Mouse (Mus musculus): ENCODE measurements around the gene Gm44790.
"Not testable (repeated sequence)": the region's sequence is repeated elsewhere in the genome, so short reads cannot be mapped to it uniquely, and the experiment has no call there.

Gm44790 gene

DNA sequence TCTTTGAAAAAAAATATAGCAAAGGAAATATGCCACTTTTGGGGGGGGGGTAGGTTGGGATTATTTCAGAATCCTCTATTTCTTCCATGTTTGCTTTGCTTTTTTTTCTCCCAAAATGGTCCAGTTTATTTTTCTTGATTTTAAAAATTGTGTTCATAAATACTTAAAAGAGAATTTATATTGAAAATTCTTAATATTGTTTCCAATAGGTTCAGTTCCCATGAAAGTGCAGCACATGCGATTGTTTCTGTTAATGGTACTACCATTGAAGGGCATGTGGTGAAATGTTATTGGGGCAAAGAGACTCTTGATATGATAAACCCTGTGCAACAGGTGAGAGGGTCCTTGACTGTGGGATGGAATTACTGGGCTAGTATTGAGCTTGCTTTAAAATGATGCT lies at the start of gene Gm44790:
Gene Gm44790 (plus strand): TSS at position 301 of the 400 bp plus-strand sequence.
- no peak for DNase-seq (ENCODE audit: low spot score in 2 of 2)

DNA sequence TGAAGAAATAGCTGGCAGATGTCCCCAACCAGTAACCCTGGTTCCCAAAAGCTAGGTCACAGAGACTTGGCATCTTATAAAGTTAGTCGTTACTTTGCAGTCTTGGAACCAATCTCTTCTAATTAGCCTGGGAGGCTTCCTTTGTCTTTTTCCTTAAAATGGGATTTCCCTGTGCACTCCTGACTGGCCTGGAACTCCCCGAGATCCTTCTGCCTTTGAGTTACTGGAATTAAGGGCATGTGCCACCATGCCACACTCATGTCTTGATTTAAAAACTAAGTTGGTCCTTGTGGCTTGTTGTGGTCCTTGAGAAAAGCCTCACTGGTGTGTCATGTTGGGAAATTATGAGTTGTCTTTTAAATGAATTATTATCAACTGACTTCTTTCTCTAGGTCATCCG lies 48.1 kb upstream of the Gm44790 start:
- no peak for DNase-seq (ENCODE audit: low spot score in 2 of 2)

DNA sequence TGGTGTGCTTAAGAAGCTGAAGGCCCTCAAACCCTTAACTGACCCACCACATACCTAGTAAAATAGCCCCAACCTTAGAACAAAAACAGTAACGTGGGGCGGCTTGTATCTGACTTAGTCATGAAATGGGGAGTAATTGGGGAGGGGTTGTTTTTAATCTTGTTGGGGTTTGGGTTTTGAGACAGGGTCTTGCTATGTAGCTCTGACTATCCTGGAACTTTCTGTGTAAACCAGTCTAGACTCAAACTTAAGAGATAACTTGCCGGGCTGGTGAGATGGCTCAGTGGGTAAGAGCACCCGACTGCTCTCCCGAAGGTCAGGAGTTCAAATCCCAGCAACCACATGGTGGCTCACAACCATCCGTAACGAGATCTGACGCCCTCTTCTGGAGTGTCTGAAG lies 46.3 kb upstream of the Gm44790 start:
- not testable (repeated sequence) for DNase-seq (ENCODE audit: low spot score in 2 of 2)

DNA sequence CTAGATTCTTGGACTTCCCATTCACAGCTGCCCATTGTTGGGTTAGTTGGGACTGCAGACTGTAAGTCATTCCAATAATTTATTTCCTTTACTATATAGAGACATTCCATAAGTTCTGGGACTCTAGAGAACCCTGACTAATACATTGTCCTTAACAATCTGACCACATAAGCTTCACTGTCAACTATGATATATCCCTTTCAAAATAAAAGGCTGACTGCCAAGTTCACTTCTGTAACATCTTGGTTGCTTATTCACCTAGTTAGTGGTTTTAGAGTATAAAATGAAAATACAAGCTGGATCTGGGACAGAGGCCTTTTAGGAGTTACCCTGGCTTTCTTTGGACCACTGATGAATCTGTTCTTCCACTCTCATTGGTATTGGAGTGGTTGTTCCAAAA lies 43.9 kb upstream of the Gm44790 start:
- DNase-seq (ENCODE audit: low spot score in 2 of 2), result no peak

DNA sequence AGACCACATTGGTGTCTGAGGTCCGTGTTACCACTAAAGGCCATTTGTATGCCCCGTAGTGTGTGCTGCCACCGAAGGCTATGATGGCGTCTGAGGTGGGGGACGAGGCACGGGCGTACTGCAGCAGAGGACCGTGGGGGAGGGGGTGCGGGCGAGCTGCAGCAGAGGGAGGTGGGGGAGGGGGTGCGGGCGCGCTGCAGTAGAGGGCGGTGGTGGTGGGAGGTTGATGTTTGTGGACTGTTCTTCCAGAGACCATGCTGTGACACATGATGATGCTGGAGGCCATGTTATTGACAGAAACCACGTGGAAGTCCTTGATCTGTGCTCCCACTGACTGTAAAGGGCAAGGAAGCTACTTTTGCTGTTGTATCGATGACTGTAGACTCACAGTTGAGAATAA lies 43.1 kb upstream of the Gm44790 start:
- DNase-seq (ENCODE audit: low spot score in 2 of 2), result no peak

DNA sequence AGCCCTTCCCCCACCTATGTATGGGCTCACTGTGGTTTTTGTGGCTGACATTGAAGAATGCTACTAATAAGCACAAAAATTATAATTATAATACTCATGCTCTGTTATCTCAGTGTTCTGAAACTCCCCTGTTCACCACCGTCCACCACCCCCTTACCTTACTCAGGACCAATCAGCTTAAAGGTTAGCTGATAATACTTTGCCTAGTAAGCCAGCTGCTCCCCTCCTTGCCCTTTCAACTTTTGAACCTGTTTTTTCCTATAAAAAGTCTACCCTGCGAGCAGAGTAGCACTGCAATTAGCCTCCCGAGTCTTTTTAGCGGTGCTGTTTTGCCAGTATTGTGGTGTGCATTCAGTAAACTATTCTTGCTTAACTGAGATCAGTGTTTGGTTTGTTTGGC lies 41.8 kb upstream of the Gm44790 start:
- DNase-seq (ENCODE audit: low spot score in 2 of 2), result no peak

DNA sequence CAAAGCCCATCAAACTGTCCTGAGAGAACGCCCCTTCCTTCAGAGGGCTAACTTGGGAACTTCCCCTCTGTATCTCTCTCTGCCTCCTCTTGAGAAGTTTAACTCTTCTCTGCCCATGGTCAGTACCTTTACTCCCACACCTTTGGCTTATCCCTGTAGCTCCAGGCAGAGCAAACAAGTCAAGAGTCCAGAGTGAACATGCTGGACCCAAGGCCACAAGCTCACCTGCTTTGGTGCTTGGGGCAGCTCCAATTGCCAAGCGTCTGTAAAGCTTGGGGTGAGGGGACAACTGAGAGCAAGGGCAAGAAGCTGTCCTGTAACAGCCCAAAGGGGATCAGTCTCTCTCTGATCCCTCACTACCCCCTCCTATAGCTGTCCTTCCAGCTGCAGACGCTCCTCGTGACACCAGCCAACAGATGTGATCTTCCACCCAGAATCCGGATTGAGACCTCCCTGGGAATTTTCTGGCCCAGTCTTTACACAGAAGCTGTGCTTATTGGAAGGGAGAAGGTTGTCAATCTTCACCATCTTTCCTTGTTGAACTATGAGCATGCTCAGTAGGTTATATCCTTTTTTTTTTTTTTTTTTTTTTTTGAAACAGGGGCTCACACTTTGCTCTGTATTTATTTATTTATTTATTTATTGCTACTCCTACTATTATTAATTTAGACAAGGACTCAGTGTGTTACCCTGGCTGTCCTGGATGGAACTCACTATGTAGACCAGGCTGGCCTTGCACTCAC lies 40.9 kb upstream of the Gm44790 start:
- DNase-seq (ENCODE audit: low spot score in 2 of 2), result no peak

DNA sequence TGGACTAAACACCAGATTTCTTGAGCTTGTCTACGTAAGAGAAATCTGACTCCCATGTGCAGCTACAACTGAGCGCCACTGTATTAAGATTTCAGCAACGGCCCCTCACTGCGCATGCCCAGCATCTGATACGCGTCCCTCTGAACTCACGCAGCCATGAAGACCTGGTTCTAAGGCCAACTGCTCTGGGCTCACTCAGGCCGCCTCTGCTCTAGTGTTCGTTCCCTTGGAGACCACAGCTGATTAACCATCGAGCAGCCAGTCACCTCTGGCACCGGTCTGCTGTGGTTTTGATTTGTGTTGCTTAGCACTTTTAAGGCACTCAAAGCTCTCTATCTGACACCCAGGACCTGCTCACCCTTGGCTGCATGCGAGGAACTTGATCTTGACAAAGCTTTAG lies 39.1 kb upstream of the Gm44790 start:
- no peak for DNase-seq (ENCODE audit: low spot score in 2 of 2)

DNA sequence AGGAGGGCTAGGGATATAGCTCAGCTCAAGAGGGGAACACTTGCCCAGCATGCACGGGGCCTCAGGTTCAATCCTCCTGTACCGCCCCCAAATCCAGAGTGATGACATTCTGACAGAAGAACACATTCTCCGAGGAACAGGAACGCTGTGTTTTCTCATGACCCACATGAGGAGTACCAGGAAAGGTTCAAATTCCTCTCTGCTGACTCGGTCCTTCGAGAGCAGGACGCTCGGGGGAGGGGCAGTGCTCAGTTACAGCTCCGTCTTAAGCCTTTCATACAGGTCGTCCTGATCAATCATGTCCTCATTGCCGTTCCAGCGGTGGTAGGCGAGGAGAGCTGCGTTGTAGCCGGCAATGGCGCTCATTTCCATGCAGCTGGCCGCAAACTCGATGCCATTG lies 38.0 kb upstream of the Gm44790 start:
- no peak for DNase-seq (ENCODE audit: low spot score in 2 of 2)

DNA sequence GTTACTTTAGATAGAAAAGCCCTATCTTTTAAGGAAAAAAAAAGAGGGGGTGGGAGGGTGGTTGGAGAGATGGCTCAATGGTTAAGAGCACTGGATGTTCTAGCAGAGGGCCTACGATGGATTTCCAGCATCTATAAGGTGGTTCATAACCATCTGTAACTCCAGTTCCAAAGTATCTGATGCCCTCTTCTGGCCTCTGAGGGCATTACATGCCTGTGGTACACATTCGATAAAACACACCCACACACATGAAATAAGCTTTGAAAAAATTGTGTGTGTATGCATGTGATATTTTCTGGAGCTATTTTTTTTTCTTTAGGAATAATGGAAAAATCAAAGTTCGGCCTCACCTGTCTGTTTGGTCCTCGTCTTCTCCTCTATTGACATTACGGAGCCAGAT lies 35.1 kb upstream of the Gm44790 start:
- DNase-seq (ENCODE audit: low spot score in 2 of 2), result no peak

DNA sequence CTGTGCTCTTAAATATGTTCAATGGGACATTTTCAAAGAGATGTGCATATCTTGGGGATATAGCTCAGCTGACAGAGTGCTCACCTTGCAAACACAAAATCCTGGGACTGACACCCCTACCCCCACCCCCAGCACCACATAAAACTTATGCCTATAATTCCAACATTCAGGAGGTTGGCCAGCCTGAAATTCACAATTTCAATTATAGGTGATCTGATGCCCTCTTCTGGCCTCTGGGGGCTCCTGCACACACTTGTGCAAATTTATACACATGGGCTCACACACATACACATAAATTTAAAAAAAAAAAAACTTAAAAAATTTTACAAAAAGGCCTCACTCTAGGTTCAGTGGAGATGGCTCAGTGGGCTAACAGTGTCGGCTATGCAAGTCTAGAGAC lies 33.3 kb upstream of the Gm44790 start:
- DNase-seq (ENCODE audit: low spot score in 2 of 2), result no peak

DNA sequence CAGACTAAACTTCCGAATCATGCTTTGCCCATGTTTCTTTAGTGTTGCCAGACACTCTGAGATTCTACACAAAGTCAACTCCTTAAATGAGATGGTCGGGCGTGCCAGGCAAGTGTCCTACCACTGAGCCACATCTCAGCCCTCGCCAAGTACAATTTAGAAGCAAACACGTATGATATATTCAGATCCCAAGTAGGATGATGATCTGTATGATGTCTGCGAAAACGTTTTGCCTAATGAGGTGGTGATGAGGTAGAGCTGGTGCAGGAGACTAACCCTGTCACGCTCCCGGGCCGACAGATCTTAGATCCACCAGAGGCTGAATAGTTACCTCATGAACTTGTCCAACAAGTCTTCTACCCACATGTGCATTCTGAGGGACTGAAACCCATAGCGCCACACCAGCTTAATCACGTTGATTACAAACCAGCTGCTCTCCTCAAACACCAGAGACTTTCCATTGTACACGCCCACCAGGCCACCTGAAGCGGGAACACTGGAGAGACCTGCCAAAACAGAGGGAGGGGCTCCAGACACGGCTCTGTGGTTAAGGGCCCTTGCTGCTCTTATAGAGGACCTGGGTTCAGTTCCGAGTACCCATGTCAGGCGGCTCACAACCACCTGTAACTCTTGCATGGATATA lies 32.3 kb upstream of the Gm44790 start:
- no peak for DNase-seq (ENCODE audit: low spot score in 2 of 2)

DNA sequence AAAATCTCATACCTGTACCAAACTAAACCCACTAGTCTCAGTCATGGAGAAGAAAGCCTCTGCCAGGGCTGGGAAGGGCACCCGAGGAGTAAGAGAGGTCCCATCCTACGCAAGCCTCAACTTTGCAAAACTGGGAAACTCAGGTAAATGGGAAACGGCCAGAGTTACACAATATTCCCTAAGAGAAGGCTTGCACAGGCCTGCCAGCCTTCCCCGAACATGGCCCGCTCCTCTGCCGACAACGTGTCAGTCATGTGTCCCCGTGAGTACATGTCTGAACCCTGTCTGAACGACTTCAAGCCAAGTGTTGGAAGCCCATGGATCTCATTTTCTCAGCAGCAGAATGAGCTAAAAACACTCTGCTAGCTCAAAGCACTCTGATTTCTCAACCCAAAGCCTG lies 31.4 kb upstream of the Gm44790 start:
- DNase-seq (ENCODE audit: low spot score in 2 of 2), result no peak

DNA sequence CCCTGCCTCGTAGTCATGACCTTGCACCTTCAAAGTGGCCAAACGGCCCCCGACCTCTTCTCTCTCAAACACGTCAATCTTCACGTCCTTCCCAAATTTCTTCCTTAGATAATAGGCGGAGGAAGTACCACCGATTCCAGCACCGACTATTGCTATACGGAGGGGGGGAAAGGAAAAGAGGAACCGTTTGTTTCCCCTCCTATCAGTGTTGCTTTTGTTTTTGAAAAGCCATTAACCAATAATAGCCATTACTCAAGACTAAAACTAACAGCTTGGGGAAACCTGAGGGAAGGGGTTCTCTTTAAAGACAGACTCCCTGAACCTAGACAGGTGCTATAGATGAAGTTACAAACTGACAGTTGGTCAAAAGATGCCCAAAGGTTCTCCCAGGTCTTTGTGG lies 30.5 kb upstream of the Gm44790 start:
- no peak for DNase-seq (ENCODE audit: low spot score in 2 of 2)

DNA sequence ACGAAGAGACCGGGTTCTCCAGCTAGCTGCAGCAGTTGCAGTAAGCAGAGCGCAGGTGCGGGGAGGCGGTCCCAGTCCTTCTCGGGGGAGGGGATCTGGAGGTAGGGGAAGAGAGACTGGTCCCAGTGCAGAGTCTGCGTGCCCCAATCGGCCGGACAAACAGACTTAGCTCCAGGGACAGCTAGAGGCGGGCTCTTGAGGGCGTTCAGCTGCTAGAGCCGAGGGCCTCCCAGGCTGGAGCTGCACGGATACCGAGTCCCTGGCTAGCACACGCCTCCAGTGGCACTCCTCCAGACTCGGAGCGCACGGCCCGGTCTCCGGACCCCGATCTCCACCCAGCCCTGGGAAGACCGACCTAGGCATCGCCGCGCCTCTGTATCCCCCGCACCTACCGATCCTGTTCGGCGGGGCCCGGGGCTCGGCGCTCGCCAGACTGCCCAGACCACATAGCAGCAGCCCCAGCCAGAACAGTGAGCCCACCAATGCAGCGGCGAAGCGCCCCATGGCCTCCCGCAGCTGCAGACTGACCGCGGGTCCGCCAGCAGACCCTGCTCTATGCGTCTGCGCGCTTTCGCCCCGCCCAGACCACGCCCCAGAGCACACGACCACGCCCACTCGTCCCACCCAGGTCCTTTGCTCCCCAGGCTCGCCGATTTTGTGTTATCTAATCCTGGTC lies 29.7 kb upstream of the Gm44790 start, which contains the start of gene Pcyox1:
Gene Pcyox1 (minus strand): TSS at position 574 of the 676 bp plus-strand sequence.
- DNase-seq (ENCODE audit: low spot score in 2 of 2), result peak; percentile 82 to 88

DNA sequence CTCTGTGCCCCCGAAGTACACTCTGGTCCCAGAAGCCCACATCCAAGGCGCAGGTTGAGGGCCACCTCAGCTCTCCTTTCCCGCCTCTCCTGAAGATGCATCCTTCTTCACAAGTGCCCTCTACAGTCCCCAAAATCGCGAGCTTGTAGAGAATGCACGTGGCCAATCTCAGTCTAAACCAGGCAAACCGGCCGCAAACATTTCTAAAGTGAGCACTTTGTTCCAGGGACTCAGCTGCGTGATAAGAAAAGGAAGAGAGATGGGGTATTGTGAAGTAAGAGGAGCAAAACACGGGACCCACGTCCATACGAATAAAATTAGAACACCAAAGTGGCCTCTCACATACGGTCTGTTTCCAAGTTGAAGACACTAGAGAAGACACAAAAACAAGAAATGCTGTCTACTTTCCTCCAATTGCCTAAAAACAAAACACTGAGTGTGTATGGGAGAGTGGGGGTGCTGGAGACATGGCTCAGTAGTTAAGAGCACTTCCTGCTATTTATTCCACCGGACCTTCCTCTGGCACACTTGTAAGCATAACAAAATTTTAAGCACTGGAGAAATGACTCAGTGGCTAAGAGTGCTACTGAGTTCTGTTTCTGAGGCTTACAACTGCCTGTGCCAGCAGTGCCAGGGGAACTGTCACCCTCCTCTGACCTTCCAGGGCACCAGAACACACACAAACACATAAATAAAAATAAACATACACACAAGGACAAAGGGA lies 29.0 kb upstream of the Gm44790 start:
- no peak for DNase-seq (ENCODE audit: low spot score in 2 of 2)

DNA sequence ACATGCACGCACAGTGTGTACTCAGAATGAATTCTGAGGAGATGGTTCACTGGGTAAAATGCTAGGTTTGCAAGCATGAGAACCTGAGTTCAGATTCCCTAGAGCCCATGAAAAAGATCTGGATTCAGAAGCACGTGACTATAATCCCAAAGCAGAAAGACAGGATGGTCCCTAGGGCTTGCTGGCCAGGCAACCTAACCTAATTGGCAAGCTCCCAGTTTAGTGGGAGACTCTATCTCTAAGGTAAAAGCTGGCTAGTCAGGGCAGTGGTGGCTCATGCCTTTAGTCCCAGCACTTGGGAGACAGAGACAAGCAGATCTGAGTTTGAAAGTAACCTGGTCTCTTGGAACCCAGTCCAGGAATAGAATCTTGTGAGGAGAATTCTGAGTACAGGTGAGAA lies 27.5 kb upstream of the Gm44790 start:
- DNase-seq (ENCODE audit: low spot score in 2 of 2), result no peak

DNA sequence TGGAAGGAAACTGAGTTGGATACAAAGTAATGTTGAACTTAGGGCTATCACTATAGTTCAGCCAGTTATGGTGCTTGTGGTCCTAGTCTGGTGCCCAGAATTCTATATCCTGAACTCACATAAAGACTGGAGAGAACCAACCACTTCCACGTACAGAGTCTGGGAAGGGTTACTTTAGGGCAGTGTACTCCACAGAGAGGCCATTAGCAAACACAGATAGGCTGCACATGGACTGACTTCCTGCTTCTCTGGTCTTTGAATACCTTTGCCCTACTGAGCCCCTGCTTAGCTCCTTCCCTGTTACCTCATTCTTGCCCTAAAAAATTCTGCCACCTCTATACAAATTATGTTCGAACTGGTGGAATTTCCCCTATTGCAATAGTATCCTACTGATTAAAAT lies 26.5 kb upstream of the Gm44790 start:
- no peak for DNase-seq (ENCODE audit: low spot score in 2 of 2)

DNA sequence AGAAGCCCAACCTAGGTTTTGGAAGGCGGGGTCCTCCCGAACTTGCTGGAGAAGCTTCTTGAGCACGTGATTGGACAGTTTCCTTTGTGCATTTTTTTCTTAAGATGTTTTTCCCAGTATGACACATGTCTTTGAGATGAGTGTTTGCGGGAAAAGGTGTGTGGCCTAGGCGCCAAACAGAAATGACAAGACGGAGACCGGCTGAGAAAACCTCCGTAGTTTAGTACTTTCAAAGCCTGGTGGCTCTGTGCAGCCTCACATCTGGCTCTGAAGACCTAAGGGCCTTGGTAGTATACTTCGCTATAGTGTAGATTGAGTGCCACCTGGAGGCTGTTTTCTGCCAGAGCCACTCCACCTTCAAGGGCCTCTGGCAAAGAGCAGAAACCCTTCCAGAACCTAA lies 25.5 kb upstream of the Gm44790 start:
- DNase-seq (ENCODE audit: low spot score in 2 of 2), result peak; percentile 62 to 80

DNA sequence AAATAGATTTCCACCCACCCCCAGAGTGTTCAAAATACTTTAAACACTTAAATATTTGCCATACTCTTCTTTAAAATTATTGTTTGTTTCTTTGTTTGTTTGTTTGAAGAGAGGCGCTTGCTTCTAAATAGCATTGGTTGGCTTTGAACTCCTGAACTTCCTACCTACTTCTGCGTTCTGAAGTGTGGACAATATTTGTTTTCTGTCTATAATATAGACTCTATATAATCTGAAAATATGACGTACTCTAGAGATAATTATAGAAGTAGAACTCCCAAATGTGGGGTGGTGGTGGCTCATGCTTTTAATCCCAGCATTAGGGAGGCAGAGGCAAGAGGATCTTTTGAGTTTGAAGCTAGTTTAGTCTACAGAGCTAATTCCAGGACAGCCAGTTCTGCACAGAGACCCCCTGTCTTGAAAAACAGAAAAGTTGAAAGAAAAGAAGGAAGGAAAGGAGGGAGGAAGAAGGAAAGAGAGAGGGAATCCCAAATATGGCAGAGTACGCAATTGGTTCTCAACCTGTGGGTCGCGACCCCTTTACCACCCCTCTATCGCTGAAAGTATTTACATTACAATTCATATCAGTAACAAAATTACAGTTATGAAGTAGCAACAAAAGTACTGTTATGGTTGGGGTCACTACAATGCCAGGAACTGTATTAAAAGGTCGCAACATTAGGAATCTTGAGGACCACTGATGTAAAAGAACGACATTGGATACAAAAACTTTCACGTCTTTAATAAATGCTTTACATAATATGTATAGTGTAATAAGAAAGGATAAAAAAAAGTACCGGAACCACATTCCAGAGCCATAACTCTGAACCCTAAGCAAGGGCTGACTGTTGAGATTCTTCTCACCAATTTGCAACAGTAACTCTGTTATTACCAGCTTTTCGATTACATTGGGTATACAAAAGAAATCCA lies 23.5 kb upstream of the Gm44790 start:
- DNase-seq (ENCODE audit: low spot score in 2 of 2), result no peak

DNA sequence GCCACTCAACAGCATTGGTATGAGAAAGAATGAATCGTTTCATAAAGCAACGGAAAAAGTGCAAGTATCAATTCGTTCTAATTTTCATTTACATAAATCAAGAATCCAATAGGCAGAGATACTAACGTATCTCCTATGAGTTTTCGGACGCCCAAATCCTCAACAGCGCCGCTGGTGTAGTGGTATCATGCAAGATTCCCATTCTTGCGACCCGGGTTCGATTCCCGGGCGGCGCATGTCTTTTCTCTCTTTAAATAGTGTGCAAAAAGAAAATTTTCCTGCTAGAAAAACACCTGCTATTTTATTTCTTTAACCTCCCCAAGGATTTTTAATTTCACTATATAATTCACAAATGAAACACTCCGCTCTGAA lies 22.7 kb upstream of the Gm44790 start:
- DNase-seq (ENCODE audit: low spot score in 2 of 2), result peak; percentile 98
